Mouse (Mus musculus): ENCODE results near the gene Ryr2. TPM values are rescaled to one million over a fixed set of nuclear protein-coding genes. Genes with fewer than 3 reads are reported as not detected.

The Ryr2 gene
- under 1 TPM in 1 of 2 experiments, not detected in 1; 0.24 TPM for total RNA-seq (2023)

DNA sequence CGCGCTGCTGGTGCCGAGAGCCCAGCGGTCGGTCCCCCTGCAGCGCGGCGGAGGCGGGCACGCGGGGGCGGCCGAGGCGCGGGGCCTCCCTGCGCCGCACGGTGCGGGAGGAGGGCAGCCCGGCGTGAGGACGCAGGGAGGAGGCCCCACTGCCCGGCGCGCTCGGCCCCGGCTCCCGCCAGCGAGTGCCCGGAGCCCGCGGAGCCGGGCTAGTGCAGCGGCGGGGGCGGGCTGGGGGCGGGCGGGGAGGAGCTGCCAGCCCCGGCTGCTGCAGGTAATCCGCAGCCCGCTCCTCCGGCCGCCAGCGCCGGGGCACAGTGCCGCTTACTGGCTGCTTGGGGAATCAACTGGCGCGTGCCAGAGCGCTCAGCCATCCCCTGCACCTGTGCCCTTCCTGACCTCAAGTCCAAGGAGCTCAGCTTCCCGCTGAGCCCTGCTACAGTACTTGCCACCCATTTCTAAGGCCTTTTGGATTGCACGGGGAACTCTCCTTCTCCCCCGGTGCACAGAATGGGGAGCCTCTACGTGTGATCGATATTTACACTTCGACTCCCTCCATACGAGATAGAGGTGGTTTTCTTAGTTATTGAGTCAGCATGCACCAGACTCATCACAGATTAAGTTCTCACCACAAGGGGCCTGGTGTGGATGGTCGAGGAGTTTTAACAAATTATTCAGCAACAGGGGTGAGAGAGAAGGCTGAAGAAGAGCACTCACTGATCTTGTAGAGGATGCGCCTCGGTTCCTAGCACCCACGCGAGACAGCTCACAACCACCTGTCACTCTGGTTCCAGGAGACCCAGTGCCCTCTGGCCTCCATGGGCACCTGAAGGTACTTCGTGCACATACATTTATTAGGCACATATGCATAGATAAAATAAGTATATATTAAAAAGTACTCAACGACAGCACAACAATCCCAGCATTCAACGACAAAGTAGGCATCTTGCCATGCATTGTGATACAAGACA lies at the start of gene Ryr2:
Gene Ryr2, minus strand, starts transcription at position 284 of the 971 bp plus-strand sequence.

Other genes starting within 250 kb of the Ryr2 start
- gene Mtr, start 151.2 kb upstream of the Ryr2 start, total RNA-seq (2023): 10 to 100 TPM; 26.7 to 27.2 TPM
- gene Actn2, start 233.8 kb upstream of the Ryr2 start, total RNA-seq (2023): under 1 TPM in 1 of 2 experiments, not detected in 1; 0.55 TPM